Mouse (Mus musculus) embryo, embryonic 10.5 days (tissue): Measurements from ENCODE around the gene Cep128.

Experiments
- DNase-seq: peaks from one replicate; pipeline ENCODE4 v3.0.0-alpha.2; 2015; ENCODE audit warnings: low spot score

The Cep128 gene

GRCm38 (mm10) chr12:91307733-91308132, 76.5 kb downstream of the Cep128 start:
- DNase-seq: no peak

- no peak for DNase-seq
Observed at GRCm38 (mm10) chr12:91305769-91306168, 78.4 kb downstream of the Cep128 start.

- DNase-seq: no peak
Observed at GRCm38 (mm10) chr12:91305038-91305437, 79.2 kb downstream of the Cep128 start.

- DNase-seq: no peak
Observed at GRCm38 (mm10) chr12:91298700-91299099, 85.5 kb downstream of the Cep128 start.

DNA sequence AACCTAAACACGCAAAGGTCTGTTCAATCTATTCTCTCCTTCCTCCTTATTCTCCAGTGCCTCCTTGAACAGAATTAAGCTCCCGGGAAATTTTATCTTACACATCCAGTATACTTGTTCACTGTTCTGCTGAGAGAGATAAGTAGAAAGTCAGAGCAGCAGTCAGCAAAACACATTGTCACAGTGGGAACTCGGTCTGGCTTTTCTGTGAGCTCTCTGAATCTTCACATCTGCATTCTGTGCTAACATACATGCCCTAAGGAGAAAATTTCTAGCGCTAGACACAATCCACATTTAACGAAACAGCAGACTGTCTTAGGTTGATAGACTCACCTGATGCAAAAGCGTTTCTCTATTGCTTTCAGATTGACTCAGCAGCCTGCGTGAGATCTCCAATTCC, 88.3 kb downstream of the Cep128 start:
- no peak for DNase-seq

- DNase-seq: no peak
Observed at GRCm38 (mm10) chr12:91295436-91295835, 88.8 kb downstream of the Cep128 start.

DNA sequence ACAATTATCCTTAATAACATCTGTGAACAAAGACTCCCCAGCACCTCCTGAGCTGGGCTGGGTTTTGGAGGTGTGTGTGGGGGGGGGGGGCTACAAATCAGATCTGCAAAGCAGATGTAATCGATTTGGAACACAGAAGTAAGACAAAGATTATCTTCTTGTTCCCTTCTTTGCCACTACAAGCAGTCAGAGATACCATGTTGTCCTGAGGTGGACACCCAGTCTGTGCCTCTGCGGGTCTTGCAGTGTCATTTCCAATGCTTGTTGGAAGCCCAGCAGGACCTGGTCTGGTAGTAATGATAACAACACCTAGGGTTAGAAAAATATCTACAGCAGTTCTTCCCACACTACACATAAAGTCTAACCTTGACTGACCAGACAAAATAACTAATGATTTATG, 110.3 kb downstream of the Cep128 start:
- DNase-seq: no peak

DNA sequence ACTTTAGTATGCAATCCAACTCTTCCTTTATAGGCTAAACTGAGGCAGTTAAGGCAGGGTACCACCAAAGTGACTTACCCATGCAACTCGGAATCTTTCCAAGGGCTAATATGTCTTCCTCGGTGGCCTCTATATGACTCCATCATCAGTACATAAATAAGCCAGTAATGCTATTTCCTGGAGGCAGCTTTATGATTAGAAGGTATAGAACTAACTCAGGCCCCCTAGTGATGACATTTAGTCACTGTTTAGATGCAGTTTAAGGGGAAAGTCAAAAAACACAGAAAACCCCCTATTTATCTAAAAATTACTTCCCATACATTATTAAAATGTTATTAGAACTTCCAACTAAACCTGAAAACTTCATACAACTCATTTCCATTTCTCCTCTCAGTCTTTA, 114.6 kb downstream of the Cep128 start:
- DNase-seq: no peak

- no peak for DNase-seq
Observed at GRCm38 (mm10) chr12:91268974-91269373, 115.2 kb downstream of the Cep128 start.

- DNase-seq: no peak
Observed at GRCm38 (mm10) chr12:91266014-91266413, 118.2 kb downstream of the Cep128 start.

DNA sequence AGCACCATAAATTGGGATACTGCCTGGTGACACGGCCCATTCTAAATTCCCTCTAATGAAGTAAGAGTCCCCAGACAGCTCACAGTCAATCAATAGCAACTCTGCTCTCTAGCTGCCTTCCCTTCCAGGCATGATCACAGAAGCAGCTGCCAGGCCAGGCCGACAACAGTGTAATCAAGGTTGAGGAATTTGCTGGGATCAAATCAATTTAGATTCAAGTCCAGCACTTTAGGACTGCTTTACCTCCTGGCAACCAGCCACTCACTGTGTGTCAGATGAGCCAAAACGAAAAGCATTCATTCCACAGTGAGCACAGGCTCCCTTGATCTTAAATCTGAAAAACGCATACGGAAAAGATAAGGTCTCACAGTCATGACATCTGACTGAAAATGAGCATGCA, 118.7 kb downstream of the Cep128 start:
- peak; percentile 5 for DNase-seq

- DNase-seq: no peak
Observed at GRCm38 (mm10) chr12:91264828-91265355, 119.3 kb downstream of the Cep128 start.

- no peak for DNase-seq
Observed at GRCm38 (mm10) chr12:91263705-91264104, 120.5 kb downstream of the Cep128 start.

DNA sequence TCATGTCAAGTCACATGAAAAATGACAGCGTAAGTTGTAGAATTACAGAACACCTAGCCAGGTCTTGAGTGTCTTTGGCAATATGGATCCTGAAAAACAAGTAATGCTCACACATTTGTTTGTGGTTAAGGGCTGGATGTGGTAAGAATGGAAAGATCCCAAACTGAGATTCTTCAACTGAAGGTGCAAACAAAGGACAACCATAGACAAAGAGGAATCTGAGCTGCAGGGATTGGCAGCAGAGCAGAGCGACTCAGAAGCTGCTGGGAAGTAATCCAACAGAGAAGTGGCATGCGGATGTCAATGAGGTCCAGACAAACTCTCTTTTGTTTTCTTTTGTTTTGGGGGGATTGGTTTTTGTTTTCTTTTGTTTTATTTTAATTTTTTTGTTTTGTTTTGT, 121.4 kb downstream of the Cep128 start:
- no peak for DNase-seq

- DNase-seq: no peak
Observed at GRCm38 (mm10) chr12:91256334-91256733, 127.9 kb downstream of the Cep128 start.

GRCm38 (mm10) chr12:91254831-91255230, 129.4 kb downstream of the Cep128 start:
- DNase-seq: no peak

DNA sequence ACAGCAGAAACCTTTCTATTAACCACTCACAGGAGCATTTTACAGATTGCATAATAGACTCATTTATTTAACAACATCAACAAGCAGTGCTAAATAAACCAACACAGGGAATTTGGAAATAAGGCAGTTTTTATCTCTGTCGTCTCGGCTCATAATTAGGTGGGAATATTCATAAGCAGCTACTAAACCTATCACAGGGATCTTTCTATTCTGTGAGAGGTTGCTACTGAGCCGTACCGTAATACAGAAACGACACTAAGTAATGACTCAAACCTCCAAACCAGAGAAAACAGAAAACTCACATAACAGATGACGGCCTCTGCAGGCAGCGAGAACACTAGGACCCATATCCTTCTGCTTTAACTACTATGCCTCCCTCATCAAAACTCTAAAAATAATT, 163.6 kb downstream of the Cep128 start:
- DNase-seq: no peak

GRCm38 (mm10) chr12:91205550-91205949, 178.7 kb downstream of the Cep128 start:
- DNase-seq: no peak

DNA sequence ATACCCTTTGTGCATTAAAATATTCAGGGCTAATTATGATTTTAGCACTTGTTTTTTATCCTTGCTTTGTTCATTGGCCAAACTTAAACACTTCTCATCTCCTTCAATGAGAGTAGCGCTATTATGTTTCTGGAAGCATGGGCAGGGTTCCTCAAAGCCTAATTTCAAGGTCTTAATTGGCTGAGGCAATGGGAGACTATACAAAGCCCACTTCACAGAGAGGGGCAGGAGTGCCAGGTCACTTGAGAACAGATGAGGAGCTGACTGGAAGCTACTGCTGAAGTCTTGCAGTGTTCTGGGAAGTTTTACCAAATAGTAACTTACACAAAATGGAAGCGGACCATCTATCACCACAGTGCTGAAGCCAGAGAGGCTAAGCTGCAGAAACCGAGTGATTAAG, 179.9 kb downstream of the Cep128 start:
- DNase-seq: no peak

GRCm38 (mm10) chr12:91202496-91202895, 181.7 kb downstream of the Cep128 start:
- DNase-seq: no peak

DNA sequence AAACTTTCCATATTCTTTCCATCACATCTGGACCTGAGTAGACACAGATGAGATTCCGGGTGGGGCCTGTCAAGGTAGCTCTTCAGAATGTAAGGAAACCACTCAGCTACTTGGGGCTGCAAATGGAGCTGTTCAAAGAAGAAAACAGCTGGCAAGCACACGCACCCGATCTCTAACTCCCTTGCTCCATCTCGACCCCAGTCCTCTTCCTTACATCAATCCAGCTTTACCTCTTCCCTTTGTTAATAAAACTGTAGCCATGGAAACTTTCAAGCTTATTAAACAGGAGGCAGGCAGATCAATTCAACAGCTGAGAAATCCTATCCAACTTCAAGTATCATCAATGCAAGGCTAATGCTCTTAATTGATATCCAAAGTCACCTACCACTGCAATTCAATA, 195.1 kb downstream of the Cep128 start:
- DNase-seq: no peak

GRCm38 (mm10) chr12:91185564-91185963, 198.6 kb downstream of the Cep128 start:
- DNase-seq: no peak

GRCm38 (mm10) chr12:91184616-91185015, 199.6 kb downstream of the Cep128 start:
- no peak for DNase-seq

DNA sequence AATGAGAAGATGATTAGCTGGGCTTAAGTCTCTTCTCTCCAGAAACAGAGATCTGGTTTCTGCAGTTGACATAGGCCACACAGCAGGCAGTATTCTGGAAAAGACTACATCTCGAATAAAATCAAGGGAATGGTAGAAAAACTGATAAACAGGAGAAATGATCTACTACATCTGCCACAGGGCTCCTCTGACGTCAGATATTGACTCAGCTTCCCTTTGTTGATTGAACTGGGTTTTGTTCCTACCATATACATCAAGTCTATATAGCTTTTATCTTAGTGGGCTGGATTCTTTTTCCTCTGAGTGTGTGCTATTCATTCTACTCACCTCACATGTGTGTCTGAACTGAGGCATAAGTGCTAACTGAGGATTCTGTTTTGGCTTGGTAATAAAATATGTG, 200.3 kb downstream of the Cep128 start:
- DNase-seq: no peak
